Mouse (Mus musculus): Measurements from ENCODE around the gene Tnfrsf25.

DNA sequence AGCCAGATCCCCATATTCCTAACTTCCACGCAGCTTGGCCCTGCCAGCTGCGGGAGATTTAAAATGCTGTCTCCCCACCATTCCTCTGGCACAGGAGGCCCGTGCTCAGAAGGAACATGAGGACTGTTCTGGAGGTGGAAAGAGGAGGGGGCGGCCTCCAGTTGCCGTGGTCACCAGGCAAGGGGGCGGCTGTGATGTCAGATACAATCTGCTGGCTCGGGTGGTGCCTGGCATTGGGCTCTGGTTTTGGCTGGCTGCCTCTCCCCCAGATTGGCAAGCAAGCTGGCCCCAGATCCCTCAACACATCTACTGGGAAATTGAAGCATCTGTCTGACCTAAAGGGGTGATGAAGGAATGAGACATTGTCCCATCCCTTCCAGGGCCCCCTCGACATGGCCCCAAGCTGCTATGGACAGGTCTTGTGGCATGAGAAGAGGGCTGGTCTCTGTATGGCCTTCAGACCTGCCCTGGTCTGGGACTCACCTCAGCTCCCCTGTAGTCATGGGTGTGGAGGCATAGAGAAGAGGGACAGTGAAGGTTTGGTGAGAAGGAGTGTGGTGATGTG lies 27.1 kb upstream of the Tnfrsf25 start:
- TF ChIP-seq GATA1 (IDR thresholded peaks at IDR 0.05; ENCODE audit: borderline replicate concordance, low read length) (no peak), CTCF (IDR thresholded peaks at IDR 0.05; ENCODE audit: low read depth, low read length) (no peak), GATA2 (IDR thresholded peaks at IDR 0.05; ENCODE audit: borderline replicate concordance, low read depth, low read length) (no peak), TAL1 (conservative IDR thresholded peaks at IDR 0.05; ENCODE audit: low read depth, low read length) (no peak)
